Mouse (Mus musculus) olfactory bulb, adult 2 months (tissue): ENCODE results near the gene Mrc2.

Experiments
- CTCF ChIP-seq: fragments of 200-500 bp; IDR thresholded peaks from 2 replicates; pipeline ENCODE4 v1.5.1; 2012; ENCODE audit warnings: low read depth, mild to moderate bottlenecking, low read length, moderate library complexity; ENCODE audit not compliant: insufficient read depth
- POLR2A ChIP-seq: fragments of 200-500 bp; IDR thresholded peaks from 2 replicates; pipeline ENCODE4 v1.6.1; 2012; ENCODE audit warnings: mild to moderate bottlenecking, low read depth, low read length, moderate library complexity; ENCODE audit not compliant: insufficient read depth

DNA sequence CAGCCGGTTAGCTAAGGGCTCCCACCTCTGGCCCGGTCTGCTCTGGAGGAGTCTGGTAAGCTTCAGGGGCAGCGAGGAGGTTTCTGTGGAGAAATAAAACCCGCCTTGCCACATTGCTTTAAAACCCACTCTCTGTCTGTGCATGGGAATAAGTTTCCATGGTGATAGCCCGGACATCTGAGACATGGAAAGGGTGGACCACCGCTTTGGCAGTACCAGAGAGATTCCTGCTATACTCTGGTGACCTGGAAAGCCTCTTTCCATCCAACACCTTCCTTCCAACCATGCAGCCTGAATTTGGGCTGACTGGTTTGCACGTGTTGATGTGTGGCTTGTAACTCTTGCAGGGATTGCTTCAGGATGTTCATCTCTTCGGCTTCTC lies 21.2 kb downstream of the Mrc2 start:
- no peak for TF ChIP-seq POLR2A
- no peak for TF ChIP-seq CTCF
